Mouse (Mus musculus) kidney, embryonic 15.5 days (tissue): Measurements from ENCODE around the gene Olfr639. TPM values are rescaled to one million over a fixed set of nuclear protein-coding genes. Genes with fewer than 3 reads are reported as not detected.

ENCODE experiments used
- ATAC-seq: fragments of 200-750 bp; cut with Nextera tagmentation; replicated peaks from 2 replicates; pipeline ENCODE4 v1.8.0; 2017; ENCODE audit warnings: moderate TSS enrichment; ENCODE audit not compliant: low FRiP score
- H3K27ac ChIP-seq: fragments of 300-500 bp; sonication (generic); 2 replicates; pipeline ENCODE4 v1.5.1; 2015; ENCODE audit warnings: mild to moderate bottlenecking, inconsistent platforms
- H3K27me3 ChIP-seq: fragments of 300-500 bp; sonication (generic); 2 replicates; pipeline ENCODE4 v1.6.1; 2015; ENCODE audit warnings: inconsistent platforms
- H3K36me3 ChIP-seq: fragments of 300-500 bp; sonication (generic); 2 replicates; pipeline ENCODE4 v1.6.1; 2015; ENCODE audit warnings: inconsistent platforms
- H3K4me1 ChIP-seq: fragments of 300-500 bp; sonication (generic); 2 replicates; pipeline ENCODE4 v1.6.1; 2015; ENCODE audit warnings: inconsistent platforms
- H3K4me2 ChIP-seq: fragments of 300-500 bp; sonication (generic); 2 replicates; pipeline ENCODE4 v1.6.1; 2015; ENCODE audit warnings: moderate library complexity, mild to moderate bottlenecking, inconsistent platforms
- H3K4me3 ChIP-seq: fragments of 300-500 bp; sonication (generic); replicated peaks from 2 replicates; pipeline ENCODE4 v1.5.1; 2015; ENCODE audit warnings: mild to moderate bottlenecking, inconsistent platforms
- H3K9ac ChIP-seq: fragments of 300-500 bp; sonication (generic); 2 replicates; pipeline ENCODE4 v1.6.1; 2015; ENCODE audit warnings: mild to moderate bottlenecking, inconsistent platforms
- H3K9me3 ChIP-seq: fragments of 300-500 bp; sonication (generic); replicated peaks from 2 replicates; pipeline ENCODE4 v1.6.1; 2016; ENCODE audit warnings: inconsistent platforms
- WGBS: fragments of 180-500 bp; shearing (Covaris S2); methylation state at CpG from one replicate; pipeline ENCODE4 v1.1.7; 2015; ENCODE audit warnings: mixed read lengths; 5-methylcytosine and 5-hydroxymethylcytosine counted together
- polyA plus RNA-seq: library from polyadenylated mRNA; unstranded; fragments of >200 nt; fragmentation: Nextera tagmentation; extraction: Ambion mirVana; gene quantifications from 2 replicates; pipeline ENCODE4 v1.2.1, GENCODE M21; 2015

Gene Olfr639
- 0.03 TPM in 1 of 2 replicates, not detected in the other for polyA plus RNA-seq

- Histone ChIP-seq H3K4me3 (no peak within 1 kb of the TSS), H3K27me3 (no peaks in the 10 kb centered on the region), H3K36me3 (no peaks in the 10 kb centered on the region), H3K4me2 (no peak within 1 kb of the TSS), H3K9me3 (no peaks in the 10 kb centered on the region), H3K9ac (no peak within 1 kb of the TSS), H3K4me1 (no peaks in the 10 kb centered on the region), H3K27ac (no peak within 1 kb of the TSS)
- ATAC-seq, result no peak
Observed at GRCm38 (mm10) chr7:104017203-104017602, at the start of gene Olfr639. Gene Olfr639 (minus strand): TSS chr7:104017303.

DNA sequence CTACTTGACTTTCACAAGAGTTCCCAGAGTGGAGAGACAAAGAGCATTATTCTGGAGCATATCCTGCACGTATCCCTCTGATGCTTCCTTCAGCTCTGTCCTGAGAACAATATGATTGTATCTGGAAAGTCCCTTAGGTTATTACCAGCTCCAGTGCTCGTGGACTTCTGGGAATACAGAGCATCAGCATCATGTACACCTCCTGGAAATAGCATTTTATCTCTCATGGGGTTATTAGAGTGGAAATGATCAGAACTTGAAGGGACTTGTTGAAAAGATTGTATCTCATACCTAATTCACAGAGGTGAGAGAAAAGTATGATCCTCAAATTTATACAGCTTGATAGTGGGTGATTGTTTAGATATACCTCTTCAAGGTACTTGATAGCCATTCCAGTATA is 44.2 kb upstream of the Olfr639 start, which contains the start of gene 4930516K23Rik:
Gene 4930516K23Rik, minus strand, starts transcription at position 101 of the 400 bp plus-strand sequence.
- Histone ChIP-seq H3K9me3 (no peaks in the 10 kb centered on the region), H3K4me1 (no peaks in the 10 kb centered on the region)

DNA sequence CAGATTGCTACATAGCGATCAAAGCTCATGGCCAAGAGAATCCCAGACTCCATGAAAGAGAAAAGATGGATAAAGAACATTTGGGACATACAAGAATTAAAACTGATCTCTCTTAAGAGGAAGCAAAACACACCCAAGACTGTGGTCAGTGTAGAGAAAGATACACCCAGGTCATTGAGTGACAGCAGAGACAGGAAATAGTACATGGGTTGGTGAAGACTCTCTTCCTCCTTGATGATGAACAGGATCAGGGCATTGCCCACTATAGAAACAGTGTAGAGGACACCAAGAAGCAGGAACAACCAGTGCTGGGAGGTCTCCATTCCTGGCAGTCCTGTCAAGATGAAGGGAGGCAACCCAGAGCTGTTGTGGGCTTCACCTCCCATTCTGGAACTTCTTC is 42.1 kb upstream of the Olfr639 start:
- no peak overlapping the region for H3K9ac ChIP-seq
- no peaks in the 10 kb centered on the region for H3K9me3 ChIP-seq
- H3K27me3 ChIP-seq, result no peaks in the 10 kb centered on the region
- no peak overlapping the region for H3K27ac ChIP-seq
- 94% methylated on average over 1 of the region's 1 CpGs for WGBS
- ATAC-seq, result no peak
- H3K36me3 ChIP-seq, result no peaks in the 10 kb centered on the region
- H3K4me1 ChIP-seq, result no peaks in the 10 kb centered on the region
- no peak overlapping the region for H3K4me2 ChIP-seq
- H3K4me3 ChIP-seq, result no peak overlapping the region

More for the DNA sequence above, 44.2 kb upstream of the Olfr639 start, which contains the start of gene 4930516K23Rik:
- Histone ChIP-seq H3K27ac (no peak within 1 kb of the TSS), H3K4me3 (no peak within 1 kb of the TSS), H3K4me2 (no peak within 1 kb of the TSS), H3K9ac (no peak within 1 kb of the TSS), H3K36me3 (no peaks in the 10 kb centered on the region), H3K27me3 (no peaks in the 10 kb centered on the region)
- no peak for ATAC-seq
- 55% methylated on average over 2 of the region's 2 CpGs for whole genome bisulfite sequencing

GRCm38 (mm10) chr7:104052566-104052965 is 35.5 kb upstream of the Olfr639 start, which contains the start of gene Olfr642:
Gene Olfr642 (minus strand): TSS chr7:104052666.
- Histone ChIP-seq H3K4me1 (no peaks in the 10 kb centered on the region), H3K27me3 (no peaks in the 10 kb centered on the region), H3K9ac (no peak within 1 kb of the TSS), H3K9me3 (no peaks in the 10 kb centered on the region), H3K36me3 (no peaks in the 10 kb centered on the region), H3K4me2 (no peak within 1 kb of the TSS), H3K4me3 (no peak within 1 kb of the TSS), H3K27ac (no peak within 1 kb of the TSS)
- WGBS, result 78% methylated on average over 1 of the region's 1 CpGs
- ATAC-seq, result no peak

DNA sequence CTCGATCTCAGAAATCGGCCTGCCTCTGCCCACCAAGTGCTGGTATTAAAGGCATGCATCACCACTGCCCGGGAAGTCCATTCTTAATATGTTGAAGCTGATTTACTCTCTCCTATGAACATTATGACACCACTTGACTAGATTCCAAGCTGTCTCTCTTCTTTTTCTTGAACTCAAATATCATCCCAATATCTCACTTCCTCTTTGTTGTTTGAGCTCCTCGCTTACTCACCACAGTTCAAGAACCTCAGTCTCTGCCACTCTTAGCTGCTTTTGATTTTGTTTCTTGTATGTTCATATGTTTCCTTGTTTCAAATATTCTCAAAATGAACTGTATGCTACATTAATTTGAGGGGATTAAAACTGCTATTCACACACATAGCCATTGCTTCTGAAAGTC is 33.6 kb upstream of the Olfr639 start:
- no peak overlapping the region for H3K4me3 ChIP-seq
- H3K36me3 ChIP-seq, result no peaks in the 10 kb centered on the region
- no peaks in the 10 kb centered on the region for H3K27me3 ChIP-seq
- no peaks in the 10 kb centered on the region for H3K9me3 ChIP-seq
- no peak for ATAC-seq
- no peak overlapping the region for H3K9ac ChIP-seq
- no peaks in the 10 kb centered on the region for H3K4me1 ChIP-seq
- H3K4me2 ChIP-seq, result no peak overlapping the region
- no peak overlapping the region for H3K27ac ChIP-seq
- 87% methylated on average over 4 of the region's 4 CpGs for WGBS

DNA sequence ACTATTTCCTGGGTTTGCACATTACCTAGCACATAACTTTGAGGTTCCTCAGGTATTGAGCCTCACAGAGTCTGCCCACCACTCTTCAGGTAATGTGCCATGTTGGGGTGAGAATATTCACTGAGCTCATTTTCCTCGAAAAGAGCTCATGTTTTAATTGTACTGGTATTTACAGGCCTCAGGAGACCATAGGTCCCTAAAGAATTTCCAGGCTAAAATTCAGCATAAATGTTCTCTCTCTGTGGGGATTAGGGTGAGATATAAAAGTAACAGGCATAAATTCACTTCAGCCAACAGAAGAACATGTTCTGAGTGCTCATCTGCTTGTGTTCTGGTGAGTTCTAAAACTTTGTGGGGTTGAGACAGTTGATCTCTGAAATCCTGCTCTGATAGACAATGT is 18.0 kb upstream of the Olfr639 start, which contains the start of gene Olfr641:
Gene Olfr641, plus strand, starts transcription at position 301 of the 400 bp plus-strand sequence.
- H3K36me3 ChIP-seq, result no peaks in the 10 kb centered on the region
- 82% methylated on average over 1 of the region's 1 CpGs for WGBS
- H3K27ac ChIP-seq, result no peak within 1 kb of the TSS
- no peaks in the 10 kb centered on the region for H3K27me3 ChIP-seq
- no peak for ATAC-seq
- no peak within 1 kb of the TSS for H3K4me3 ChIP-seq
- H3K9me3 ChIP-seq, result no peaks in the 10 kb centered on the region
- H3K4me1 ChIP-seq, result no peaks in the 10 kb centered on the region
- no peak within 1 kb of the TSS for H3K4me2 ChIP-seq
- H3K9ac ChIP-seq, result no peak within 1 kb of the TSS

GRCm38 (mm10) chr7:104026978-104027377 is 9.9 kb upstream of the Olfr639 start:
- no peak for ATAC-seq
- Histone ChIP-seq H3K27me3 (no peaks in the 10 kb centered on the region), H3K36me3 (no peaks in the 10 kb centered on the region), H3K4me2 (no peak overlapping the region), H3K4me3 (no peak overlapping the region), H3K27ac (no peak overlapping the region), H3K9ac (no peak overlapping the region), H3K4me1 (no peaks in the 10 kb centered on the region), H3K9me3 (no peaks in the 10 kb centered on the region)
- 79% methylated on average over 3 of the region's 3 CpGs for WGBS

DNA sequence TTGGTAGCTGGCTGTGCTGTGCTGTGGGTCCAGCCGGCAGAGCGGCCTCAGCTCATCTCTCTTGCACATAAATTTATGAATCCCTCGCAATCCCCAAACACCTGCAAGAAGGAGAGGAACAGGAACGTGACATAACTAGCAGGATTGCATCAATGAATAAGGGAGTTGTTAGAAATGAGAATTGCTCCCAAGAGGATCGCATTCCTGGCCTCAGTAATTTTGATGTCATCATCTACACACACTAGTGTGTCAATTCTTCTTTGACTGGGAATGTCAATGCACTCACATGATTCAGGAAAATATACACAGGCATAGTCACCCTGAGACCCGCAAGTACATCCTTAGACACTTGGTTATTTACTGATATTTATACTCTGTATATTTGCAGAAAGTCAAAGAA is 8.4 kb upstream of the Olfr639 start, which contains the start of gene Olfr640:
Gene Olfr640, minus strand, starts transcription at position 101 of the 400 bp plus-strand sequence.
- H3K27me3 ChIP-seq, result no peaks in the 10 kb centered on the region
- H3K4me3 ChIP-seq, result no peak within 1 kb of the TSS
- no peaks in the 10 kb centered on the region for H3K9me3 ChIP-seq
- 78% methylated on average over 6 of the region's 6 CpGs for WGBS
- H3K9ac ChIP-seq, result no peak within 1 kb of the TSS
- H3K36me3 ChIP-seq, result no peaks in the 10 kb centered on the region
- no peak within 1 kb of the TSS for H3K4me2 ChIP-seq
- no peak for ATAC-seq
- no peak within 1 kb of the TSS for H3K27ac ChIP-seq
- no peaks in the 10 kb centered on the region for H3K4me1 ChIP-seq

DNA sequence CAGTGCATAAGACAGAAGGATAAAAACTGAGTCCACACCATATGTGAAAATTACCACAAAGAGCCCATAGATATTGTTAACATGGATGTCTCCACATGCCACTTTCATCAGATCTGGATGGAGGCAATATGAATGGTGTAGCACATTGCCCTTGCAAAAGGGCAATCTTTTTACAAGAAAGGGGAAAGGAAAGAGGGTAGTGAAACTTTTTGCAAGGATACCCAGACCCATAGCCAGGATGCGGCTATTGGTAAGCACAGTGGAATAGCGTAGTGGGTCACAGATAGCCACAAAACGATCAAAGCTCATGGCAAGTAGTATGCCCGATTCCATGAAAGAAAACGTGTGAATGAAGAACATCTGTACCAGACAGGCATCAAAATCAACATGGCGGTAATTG is 4.5 kb upstream of the Olfr639 start:
- Histone ChIP-seq H3K36me3 (no peaks in the 10 kb centered on the region), H3K4me2 (no peak overlapping the region), H3K27ac (no peak overlapping the region), H3K9me3 (no peaks in the 10 kb centered on the region), H3K4me3 (no peak overlapping the region), H3K27me3 (no peaks in the 10 kb centered on the region), H3K9ac (no peak overlapping the region), H3K4me1 (no peaks in the 10 kb centered on the region)
- no peak for ATAC-seq
- WGBS, result 94% methylated on average over 6 of the region's 6 CpGs

DNA sequence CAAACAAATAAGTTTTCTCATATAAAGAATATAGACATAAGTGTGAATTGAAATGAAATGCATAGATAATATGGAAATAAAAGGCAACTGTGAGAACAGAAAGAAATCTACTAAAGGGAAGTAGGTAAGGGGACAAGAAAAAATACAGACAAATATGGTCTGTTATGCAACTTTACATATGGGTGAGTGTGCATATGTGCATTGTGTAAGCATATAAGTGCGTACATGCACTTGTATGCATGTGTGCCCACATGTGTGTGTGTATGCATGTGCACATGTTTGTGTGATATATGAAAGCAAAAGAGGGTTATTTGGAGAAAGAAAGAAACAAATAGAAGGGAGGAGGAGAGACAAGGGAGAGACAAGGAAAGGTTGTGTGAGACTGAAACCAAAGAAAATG is 1.9 kb upstream of the Olfr639 start:
- H3K9ac ChIP-seq, result no peak overlapping the region
- WGBS, result 93% methylated on average over 1 of the region's 1 CpGs
- no peaks in the 10 kb centered on the region for H3K36me3 ChIP-seq
- ATAC-seq, result no peak
- no peaks in the 10 kb centered on the region for H3K27me3 ChIP-seq
- H3K27ac ChIP-seq, result no peak overlapping the region
- no peaks in the 10 kb centered on the region for H3K9me3 ChIP-seq
- H3K4me1 ChIP-seq, result no peaks in the 10 kb centered on the region
- H3K4me2 ChIP-seq, result no peak overlapping the region
- no peak overlapping the region for H3K4me3 ChIP-seq

DNA sequence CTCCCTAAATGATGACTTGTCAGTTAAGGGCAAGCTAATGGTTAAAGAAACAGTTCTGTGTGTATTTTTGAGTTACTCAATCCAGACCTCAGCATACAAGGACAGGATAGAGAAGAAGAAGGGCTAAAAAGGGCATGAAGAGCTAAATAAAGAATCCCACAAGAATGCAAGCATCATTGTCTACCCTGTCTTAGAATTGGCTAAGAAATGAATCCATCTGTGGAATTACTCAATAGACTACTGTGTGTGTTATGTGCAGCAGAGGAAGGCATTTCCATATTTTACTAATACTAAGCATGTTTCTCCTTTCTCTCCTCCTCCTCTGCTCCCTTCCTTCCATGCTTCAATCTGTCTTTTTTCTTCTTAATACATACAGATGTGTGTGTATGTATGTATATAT is 18.0 kb downstream of the Olfr639 start:
- no peak for ATAC-seq
- H3K4me3 ChIP-seq, result no peak overlapping the region
- no peak overlapping the region for H3K27ac ChIP-seq
- no peak overlapping the region for H3K4me2 ChIP-seq
- H3K36me3 ChIP-seq, result no peaks in the 10 kb centered on the region
- no peaks in the 10 kb centered on the region for H3K27me3 ChIP-seq
- no peak overlapping the region for H3K9ac ChIP-seq
- no peaks in the 10 kb centered on the region for H3K9me3 ChIP-seq
- H3K4me1 ChIP-seq, result no peaks in the 10 kb centered on the region

DNA sequence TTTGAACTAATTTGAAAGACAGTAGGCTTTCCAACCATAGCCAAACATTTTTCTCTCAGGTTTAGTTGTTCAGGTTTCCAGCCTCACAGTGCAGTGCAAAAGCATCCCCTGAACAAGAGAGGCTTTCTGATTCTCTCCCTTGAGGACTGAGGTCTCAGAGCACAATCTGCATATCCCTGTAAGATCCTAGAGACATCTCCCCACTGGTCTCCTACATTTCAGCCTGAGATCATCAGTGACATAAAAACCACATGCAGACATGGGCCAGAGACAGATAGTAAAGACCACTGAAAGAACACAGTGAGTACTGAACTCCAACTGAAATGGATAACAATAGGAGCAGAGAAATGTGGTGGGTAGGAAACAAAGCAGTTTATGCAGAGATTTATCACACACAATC is 18.7 kb downstream of the Olfr639 start, which contains the start of gene Olfr638:
Gene Olfr638, plus strand, starts transcription at position 301 of the 400 bp plus-strand sequence.
- H3K27ac ChIP-seq, result no peak within 1 kb of the TSS
- ATAC-seq, result no peak
- no peak within 1 kb of the TSS for H3K9ac ChIP-seq
- H3K4me3 ChIP-seq, result no peak within 1 kb of the TSS
- H3K4me1 ChIP-seq, result no peaks in the 10 kb centered on the region
- no peak within 1 kb of the TSS for H3K4me2 ChIP-seq
- no peaks in the 10 kb centered on the region for H3K36me3 ChIP-seq
- no peaks in the 10 kb centered on the region for H3K27me3 ChIP-seq
- H3K9me3 ChIP-seq, result no peaks in the 10 kb centered on the region

DNA sequence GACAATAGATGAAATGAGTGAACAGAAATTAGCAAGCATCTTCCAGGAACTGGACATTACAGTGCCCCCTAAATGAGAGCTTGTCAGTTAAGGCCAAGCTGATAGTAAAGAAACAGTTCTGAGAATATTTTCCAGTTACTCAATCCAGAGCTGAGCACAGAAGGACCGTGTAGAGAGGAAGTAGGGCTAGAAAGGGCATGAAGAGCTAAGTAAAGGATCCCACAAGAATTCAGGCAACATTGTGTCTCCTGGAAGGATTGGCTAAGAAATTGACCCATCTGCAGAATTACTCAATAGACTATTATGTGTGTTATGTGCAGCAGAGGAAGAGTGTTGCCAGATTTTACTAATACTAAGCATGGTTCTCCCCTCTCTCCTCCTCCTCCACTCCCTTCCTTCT is 45.3 kb downstream of the Olfr639 start:
- no peaks in the 10 kb centered on the region for H3K9me3 ChIP-seq
- no peaks in the 10 kb centered on the region for H3K36me3 ChIP-seq
- 83% methylated on average over 1 of the region's 1 CpGs for WGBS
- H3K4me3 ChIP-seq, result no peak overlapping the region
- H3K27ac ChIP-seq, result no peak overlapping the region
- no peak for ATAC-seq
- H3K27me3 ChIP-seq, result no peaks in the 10 kb centered on the region
- no peaks in the 10 kb centered on the region for H3K4me1 ChIP-seq
- H3K4me2 ChIP-seq, result no peak overlapping the region
- no peak overlapping the region for H3K9ac ChIP-seq
